Mouse (Mus musculus): ENCODE measurements at regions not wholly inside any gene's neighbourhood (a gene's known extent, or its start where the extent isn't known, plus 50 kb on each side); places are given as distances from the start of the nearest gene placed in this dataset.

DNA sequence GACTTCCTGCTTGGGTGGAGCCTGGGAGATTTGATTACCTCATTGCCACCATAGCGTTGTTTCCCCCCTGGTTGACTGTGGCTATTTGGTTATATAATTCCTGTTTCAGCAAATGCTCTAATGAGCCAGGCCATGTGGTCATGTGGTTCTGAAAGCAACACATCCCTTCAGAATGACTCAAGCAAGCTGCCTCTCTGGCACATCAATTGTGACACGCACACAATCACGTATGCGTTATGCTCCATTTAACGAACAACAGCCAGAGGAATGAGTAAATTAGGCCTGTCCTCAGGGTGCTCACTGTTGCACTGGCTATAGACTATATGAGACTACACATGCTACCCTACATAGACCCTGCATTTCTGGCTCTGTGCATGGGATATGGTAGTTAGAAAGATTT lies 130.2 kb upstream of the Frmd6 start:
- TF ChIP-seq CTCF (IDR thresholded peaks at IDR 0.05) (no peak), EP300 (IDR thresholded peaks at IDR 0.05) (no peak)
